Mouse (Mus musculus) embryonic stem cell, embryonic (primary cell): Measurements from ENCODE around the gene Samd5.

Experiments
- CTCF ChIA-PET, 4 experiments: fragments of 300-600 bp in 2 of 4; fragments of 350-600 bp in 2 of 4; sonication (Branson Sonifier 250); formaldehyde crosslinking; loops; one replicate each; lab custom pipeline; 2022; ENCODE audit warnings: inconsistent platforms in 2 of 4; lab: Charles Lee
- POLR2A ChIA-PET, 4 experiments: fragments of 300-600 bp in 2 of 4; fragments of 350-600 bp in 2 of 4; sonication (Branson Sonifier 250); formaldehyde crosslinking; loops; one replicate each; lab custom pipeline; 2022; ENCODE audit warnings: antibody characterized with exemption in 4 of 4, inconsistent platforms in 1 of 4; lab: Charles Lee

Gene Samd5

GRCm38 (mm10) chr10:9672751-9673150 lies 2.3 kb downstream of the Samd5 start:
- CTCF ChIA-PET = no interaction called here

DNA sequence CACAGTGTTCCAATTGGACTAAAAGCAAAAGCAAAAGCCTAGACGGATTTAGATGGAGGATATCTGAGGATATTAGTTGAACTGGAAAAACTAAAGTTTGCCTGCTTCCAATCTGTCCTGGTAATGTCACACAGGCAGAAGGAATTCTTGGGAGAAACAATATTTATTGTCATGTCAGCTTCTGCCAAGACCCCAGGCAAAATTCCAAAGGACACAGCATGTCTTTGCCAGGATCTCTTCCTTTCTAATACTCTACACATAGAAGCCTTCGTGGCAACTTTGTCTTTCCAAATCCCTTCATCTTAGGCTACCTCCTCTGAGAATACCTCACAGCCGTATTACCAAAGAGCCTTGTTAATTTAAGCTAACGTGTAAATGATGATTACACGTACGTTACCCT lies 4.7 kb downstream of the Samd5 start:
- ChIA-PET CTCF (no interaction called here), POLR2A (no interaction called here)

More at GRCm38 (mm10) chr10:9672751-9673150, 2.3 kb downstream of the Samd5 start:
- POLR2A ChIA-PET = no interaction called here

- ChIA-PET CTCF (no interaction called here), POLR2A (no interaction called here)
Measured at GRCm38 (mm10) chr10:9668791-9669190, 6.2 kb downstream of the Samd5 start.

DNA sequence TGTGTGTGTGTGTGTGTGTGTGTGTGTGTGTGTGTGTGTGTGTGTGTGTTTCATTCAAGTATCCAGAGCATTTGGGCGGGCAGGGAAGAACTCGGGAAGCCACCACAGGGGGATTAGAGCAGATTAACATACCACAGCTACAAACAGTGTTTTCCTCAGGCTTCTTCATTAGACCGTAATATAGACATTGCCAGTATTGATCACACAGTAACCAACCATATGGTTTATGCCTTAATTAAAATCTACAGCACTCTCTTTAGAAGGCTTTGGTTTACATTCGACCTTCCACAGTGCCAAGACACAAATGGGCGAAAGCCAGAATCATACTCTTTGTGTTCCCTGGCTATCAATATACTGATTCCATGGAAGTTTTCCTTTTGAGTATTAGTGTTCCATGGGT lies 22.1 kb downstream of the Samd5 start:
- ChIA-PET CTCF (interaction anchor here in 1 of 4 experiments (0.7 kb wide), 1 partner anchor 409 kb away, joined by 4 read pairs; no protein-coding TSS in a partner anchor), POLR2A (no interaction called here)

DNA sequence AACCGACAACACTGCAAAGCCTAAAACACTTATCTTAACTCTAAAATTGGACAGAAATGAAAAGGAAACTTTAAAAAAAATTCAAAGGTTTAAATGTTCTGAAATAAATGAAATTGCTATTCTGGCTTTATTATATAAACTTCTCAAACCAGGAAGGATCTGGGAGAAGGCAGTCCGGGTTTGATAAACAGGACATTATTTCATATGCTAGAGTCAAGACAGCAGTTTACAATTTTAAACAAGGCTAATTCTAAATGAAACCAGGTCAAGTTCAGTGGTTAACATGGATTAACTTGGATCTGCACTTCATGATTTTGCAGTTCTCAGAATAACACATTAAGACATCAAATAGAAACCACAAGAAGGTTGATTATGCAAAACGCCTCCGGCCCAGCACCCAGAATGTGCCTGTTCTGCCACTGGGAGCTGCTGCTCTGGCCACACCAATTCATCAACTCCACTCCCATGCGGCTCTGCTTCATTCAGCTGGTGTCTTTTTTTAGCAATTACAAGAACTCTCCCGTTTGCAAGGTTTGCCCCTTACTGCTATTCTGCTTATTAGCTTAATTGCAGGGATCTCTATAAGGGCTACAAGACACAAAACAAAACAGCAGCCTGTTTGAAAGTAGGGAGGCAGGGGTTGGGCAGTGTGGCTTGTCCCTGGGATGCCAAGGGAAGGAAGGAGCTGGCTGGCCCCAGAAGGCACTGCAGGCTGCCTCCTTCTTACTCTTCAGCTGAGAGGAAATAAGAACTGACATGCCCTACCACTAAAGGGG lies 24.8 kb downstream of the Samd5 start:
- CTCF ChIA-PET = no interaction called here
- POLR2A ChIA-PET = no interaction called here

DNA sequence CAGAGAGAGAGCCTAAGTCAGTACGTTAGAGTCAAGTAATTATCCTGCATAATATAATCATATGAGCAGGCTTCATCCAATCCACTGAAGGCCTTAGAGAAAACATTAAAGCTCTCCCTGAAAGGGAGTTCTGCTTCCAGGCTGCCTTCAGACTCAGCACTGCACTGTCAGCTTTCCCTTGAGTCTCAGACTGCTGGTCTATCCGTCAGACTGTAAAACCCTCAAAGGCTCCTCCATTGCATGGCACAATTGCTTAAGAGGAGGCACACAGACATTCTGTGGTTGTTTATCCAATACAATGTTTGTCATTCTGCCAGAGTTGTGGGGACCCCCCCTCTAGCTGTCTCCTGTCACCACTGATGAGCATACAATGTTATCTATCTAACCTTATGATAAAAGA lies 26.5 kb downstream of the Samd5 start:
- ChIA-PET CTCF (no interaction called here), POLR2A (no interaction called here)

- ChIA-PET CTCF (no interaction called here), POLR2A (no interaction called here)
Measured at GRCm38 (mm10) chr10:9647741-9648140, 27.3 kb downstream of the Samd5 start.

DNA sequence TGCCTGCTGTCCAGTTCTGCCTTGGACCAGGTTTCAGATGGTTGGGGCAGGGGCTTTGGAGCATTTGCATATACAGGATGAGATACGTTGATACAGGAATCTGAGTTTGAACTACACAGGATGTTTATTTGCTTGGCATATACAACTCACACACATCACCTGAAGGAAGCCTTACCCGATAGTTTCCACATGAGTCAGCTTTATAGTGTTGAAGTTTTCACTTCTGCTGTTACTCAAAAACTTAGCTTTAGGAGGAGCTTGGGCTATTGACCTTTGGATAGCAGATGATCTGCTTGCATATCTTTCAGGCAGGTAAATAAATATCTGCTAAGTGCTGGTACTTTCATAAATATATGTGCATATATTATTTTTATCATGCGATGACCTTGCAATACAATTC lies 28.6 kb downstream of the Samd5 start:
- CTCF ChIA-PET = no interaction called here
- POLR2A ChIA-PET = no interaction called here

GRCm38 (mm10) chr10:9643531-9643930 lies 31.5 kb downstream of the Samd5 start:
- ChIA-PET POLR2A (interaction anchor here in 1 of 4 experiments (1.0 kb wide), 1 partner anchor 30 kb away, joined by 4 read pairs; no protein-coding TSS in a partner anchor), CTCF (no interaction called here)

DNA sequence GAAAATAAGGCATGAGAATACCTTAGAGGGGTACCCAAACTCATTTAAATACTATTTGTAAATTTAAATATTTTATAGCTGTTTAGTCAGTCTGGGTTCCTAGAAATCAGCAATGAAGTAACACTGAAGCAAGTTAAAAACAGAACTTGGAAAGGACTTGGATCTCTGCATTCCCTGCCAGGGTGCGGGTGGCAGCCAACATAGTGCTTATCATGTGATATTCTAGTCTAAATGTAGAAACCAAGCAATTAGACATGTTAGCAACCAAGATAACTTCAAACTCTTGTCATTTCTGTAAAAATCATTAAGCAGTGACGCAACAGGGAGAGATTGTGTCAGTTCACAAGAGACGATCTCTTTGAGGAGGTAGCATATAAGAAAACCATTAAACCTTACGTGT lies 32.9 kb downstream of the Samd5 start:
- POLR2A ChIA-PET = interaction anchor here in 1 of 4 experiments (0.5 kb wide), 1 partner anchor 56 kb away, joined by 3 read pairs; no protein-coding TSS in a partner anchor
- CTCF ChIA-PET = no interaction called here

DNA sequence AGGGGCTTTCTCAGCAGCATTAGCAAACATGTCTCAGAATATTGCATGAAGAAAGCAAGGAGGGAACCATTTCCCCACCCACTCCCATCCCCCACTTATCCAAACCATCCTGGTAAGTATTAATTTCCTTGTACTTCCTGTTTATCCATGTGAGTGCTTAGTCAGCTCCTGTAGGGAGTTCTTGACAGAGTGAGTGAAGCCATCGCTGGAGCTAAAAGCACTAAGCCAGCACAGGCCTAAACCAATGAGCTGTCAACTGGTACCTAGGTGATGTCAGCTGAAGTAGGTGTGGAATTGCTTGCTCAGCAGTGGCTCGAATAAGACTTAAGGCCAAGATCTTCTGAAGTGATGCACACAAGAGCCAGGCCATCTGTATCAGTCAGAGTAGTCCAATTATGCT lies 34.3 kb downstream of the Samd5 start:
- ChIA-PET POLR2A (interaction anchor here in 2 of 4 experiments (0.5 to 0.6 kb wide), 2 partner anchors 560 to 758 kb away, joined by 3 to 4 read pairs; no protein-coding TSS in a partner anchor), CTCF (no interaction called here)

- ChIA-PET POLR2A (interaction anchor here in 2 of 4 experiments (0.5 to 1.1 kb wide), 3 partner anchors 15 to 757 kb away, joined by 3 to 4 read pairs (median 4); no protein-coding TSS in a partner anchor), CTCF (no interaction called here)
Measured at GRCm38 (mm10) chr10:9640056-9640455, 35.0 kb downstream of the Samd5 start.

GRCm38 (mm10) chr10:9625356-9625755 lies 49.7 kb downstream of the Samd5 start:
- CTCF ChIA-PET = interaction anchor here in 1 of 4 experiments (1.2 kb wide), 1 partner anchor 51 kb away, joined by 3 read pairs; no protein-coding TSS in a partner anchor
- POLR2A ChIA-PET = interaction anchor here in 1 of 4 experiments (0.5 to 2.0 kb wide), 4 partner anchors 8 to 545 kb away, joined by 3 to 6 read pairs (median 4); no protein-coding TSS in a partner anchor

DNA sequence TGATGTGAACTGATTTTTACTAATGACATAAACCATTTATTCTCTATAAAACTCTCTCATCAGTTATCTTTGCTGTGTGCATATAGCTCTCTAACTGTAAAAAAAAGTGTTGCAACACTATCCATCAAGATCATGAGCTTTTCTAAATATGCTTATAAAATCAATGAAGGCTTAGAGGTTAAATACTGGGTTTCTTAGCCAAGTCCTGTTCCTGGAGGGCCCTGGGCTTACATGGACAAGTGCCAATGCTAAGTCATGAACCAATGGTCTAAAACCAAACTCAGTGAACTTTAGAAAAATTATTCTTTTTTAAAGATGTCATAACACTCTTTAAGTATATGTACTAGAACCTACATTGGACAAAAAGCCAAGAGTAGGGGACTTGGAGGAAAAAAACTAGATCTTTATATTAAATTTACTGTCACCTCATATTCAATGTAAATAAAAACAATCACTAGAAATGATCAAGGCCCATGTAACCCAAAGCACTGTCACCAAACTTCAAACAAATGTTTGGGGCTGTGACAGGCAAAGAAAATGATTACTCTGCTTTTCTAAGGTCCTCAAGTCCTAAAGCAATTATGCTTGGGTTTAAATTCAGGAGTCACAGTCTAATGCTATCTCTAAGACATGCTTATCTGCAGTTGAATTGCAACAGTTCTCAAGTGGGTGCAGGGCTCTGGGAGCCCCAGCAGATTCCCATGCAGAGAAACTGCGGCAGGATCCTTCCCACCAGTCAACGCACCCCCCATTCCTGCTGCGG lies 52.9 kb downstream of the Samd5 start:
- ChIA-PET CTCF (interaction anchor here in 1 of 4 experiments (0.6 kb wide), 1 partner anchor 52 kb away, joined by 4 read pairs; no protein-coding TSS in a partner anchor), POLR2A (no interaction called here)

- CTCF ChIA-PET = no interaction called here
- POLR2A ChIA-PET = no interaction called here
Measured at GRCm38 (mm10) chr10:9621055-9621454, 54.0 kb downstream of the Samd5 start.

- ChIA-PET CTCF (no interaction called here), POLR2A (no interaction called here)
Measured at GRCm38 (mm10) chr10:9615009-9615408, 60.0 kb downstream of the Samd5 start.

DNA sequence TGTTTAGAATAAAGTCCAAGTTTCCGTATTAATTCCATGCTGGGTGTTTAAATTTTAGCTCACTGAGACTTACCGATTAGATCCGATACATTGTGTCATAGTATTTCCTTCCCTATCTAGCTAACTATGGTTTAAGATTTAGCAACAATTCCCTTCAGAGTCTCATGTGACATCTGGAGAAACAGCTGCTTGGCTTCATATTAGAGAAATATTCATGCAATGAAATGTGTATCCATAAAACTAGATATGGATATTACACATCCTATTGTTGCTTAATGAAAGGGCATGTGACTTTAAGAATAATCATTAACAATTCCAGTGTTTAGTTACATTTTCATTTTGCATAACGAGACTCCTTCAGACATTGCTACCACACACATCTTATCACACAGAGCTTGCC lies 66.2 kb downstream of the Samd5 start:
- ChIA-PET CTCF (interaction anchor here in 1 of 4 experiments (0.6 kb wide), 1 partner anchor 922 kb away, joined by 3 read pairs; no protein-coding TSS in a partner anchor), POLR2A (no interaction called here)

- POLR2A ChIA-PET = no interaction called here
- CTCF ChIA-PET = interaction anchor here in 1 of 4 experiments (0.6 kb wide), 1 partner anchor 417 kb away, joined by 3 read pairs; no protein-coding TSS in a partner anchor
Measured at GRCm38 (mm10) chr10:9607155-9607554, 67.9 kb downstream of the Samd5 start.

- ChIA-PET CTCF (no interaction called here), POLR2A (no interaction called here)
Measured at GRCm38 (mm10) chr10:9605635-9606034, 69.4 kb downstream of the Samd5 start.

- ChIA-PET CTCF (no interaction called here), POLR2A (interaction anchor here in 1 of 4 experiments (0.5 kb wide), 1 partner anchor 25 kb away, joined by 4 read pairs; no protein-coding TSS in a partner anchor)
Measured at GRCm38 (mm10) chr10:9603290-9603689, 71.7 kb downstream of the Samd5 start.
